In genomic region chr11:21091428-21092405, GRCm38 (mm10) we compare ENCODE assay signal across 8 mouse cellular contexts. TPM values are rescaled to one million over a fixed set of nuclear protein-coding genes. Genes with fewer than 3 reads are reported as not detected.
A peak's percentile ranks its signal among the peaks of the same experiment; 100 is the strongest.
DNase-seq lines count a peak whose midpoint lies in the region; ATAC-seq and TF ChIP-seq lines count a peak whose summit lies in the region.

No protein-coding gene starts in this region.

- no peak for TF ChIP-seq POLR2A in myocyte (IDR thresholded peaks at IDR 0.05; ENCODE audit: insufficient read length, low read depth)

- TF ChIP-seq EP300 in stomach, postnatal 0 days (optimal IDR thresholded peaks at IDR 0.05) = no peak

- peak overlapping the region; percentile 100 for H3K27ac ChIP-seq in embryonic facial prominence, embryonic 11.5 days (replicated peaks; ENCODE audit: low read depth, low read length)
- H3K27ac ChIP-seq in kidney, embryonic 14.5 days (ENCODE audit: low read depth, low read length) = peak overlapping the region; percentile 99
- peak overlapping the region; percentile 99 for H3K27ac ChIP-seq in liver, embryonic 11.5 days (ENCODE audit: low read depth, low read length)
- peak overlapping the region; percentile 99 for H3K27ac ChIP-seq in stomach, postnatal 0 days (replicated peaks)

- no peaks in the 10 kb centered on the region for H3K4me1 ChIP-seq in embryonic facial prominence, embryonic 11.5 days (ENCODE audit: control insufficient read depth, insufficient read depth, low read length)
- peaks cover 11% of the 10 kb centered on the region; the same call in 1 of the 2 replicates for H3K4me1 ChIP-seq in kidney, embryonic 14.5 days (ENCODE audit: control insufficient read depth, insufficient read depth, low read length)
- H3K4me1 ChIP-seq in liver, embryonic 11.5 days (replicated peaks; ENCODE audit: control insufficient read depth, insufficient read depth, low read length) = peaks cover 7% of the 10 kb centered on the region; the same call in 1 of the 2 replicates
- H3K4me1 ChIP-seq in stomach, postnatal 0 days (replicated peaks; ENCODE audit: control insufficient read depth, insufficient read depth) = no peaks in the 10 kb centered on the region

- peak overlapping the region; percentile 99 for H3K9ac ChIP-seq in embryonic facial prominence, embryonic 11.5 days (replicated peaks; ENCODE audit: low read length)
- peak overlapping the region; percentile 100 for H3K9ac ChIP-seq in kidney, embryonic 14.5 days (ENCODE audit: low read depth, low read length)
- H3K9ac ChIP-seq in liver, embryonic 11.5 days (ENCODE audit: low read depth, low read length) = peak overlapping the region; percentile 98
- peak overlapping the region; percentile 96 for H3K9ac ChIP-seq in stomach, postnatal 0 days (ENCODE audit: low read length)

- peak overlapping the region; percentile 25 for H3ac ChIP-seq in myocyte (ENCODE audit: control insufficient read depth, insufficient read length)

- H3K9me3 ChIP-seq in embryonic facial prominence, embryonic 11.5 days (replicated peaks; ENCODE audit: control insufficient read depth, low read length) = no peaks in the 10 kb centered on the region
- no peaks in the 10 kb centered on the region for H3K9me3 ChIP-seq in kidney, embryonic 14.5 days (ENCODE audit: control insufficient read depth, low read length)
- H3K9me3 ChIP-seq in liver, embryonic 11.5 days (ENCODE audit: control insufficient read depth, low read length) = no peaks in the 10 kb centered on the region
- H3K9me3 ChIP-seq in stomach, postnatal 0 days (ENCODE audit: control insufficient read depth, low read length) = no peaks in the 10 kb centered on the region

- H3K79me2 ChIP-seq in myocyte (ENCODE audit: control insufficient read depth, insufficient read depth) = peaks cover 40% of the 10 kb centered on the region

- ATAC-seq in embryonic facial prominence, embryonic 11.5 days (replicated peaks; ENCODE audit: insufficient number of reproducible peaks, low FRiP score, low TSS enrichment, low read depth) = peak; percentile 74
- ATAC-seq in kidney, embryonic 14.5 days (ENCODE audit: low FRiP score, low TSS enrichment) = peak; percentile 74
- peak; percentile 64 for ATAC-seq in liver, embryonic 11.5 days (replicated peaks; ENCODE audit: low FRiP score)
- ATAC-seq in stomach, postnatal 0 days (ENCODE audit: low FRiP score, low TSS enrichment) = peak; percentile 35

- under 1% methylated on average over 74 of the region's 99 CpGs for WGBS in embryonic facial prominence, embryonic 11.5 days
- WGBS in kidney, embryonic 14.5 days = under 1% methylated on average over 53 of the region's 99 CpGs
- WGBS in liver, embryonic 11.5 days = under 1% methylated on average over 99 of the region's 99 CpGs
- WGBS in stomach, postnatal 0 days = under 1% methylated on average over 58 of the region's 99 CpGs

- no peaks in the 10 kb centered on the region for H3K36me3 ChIP-seq in embryonic facial prominence, embryonic 11.5 days (replicated peaks; ENCODE audit: control insufficient read depth, insufficient read depth, low read depth, low read length)
- no peaks in the 10 kb centered on the region for H3K36me3 ChIP-seq in kidney, embryonic 14.5 days (ENCODE audit: control insufficient read depth, insufficient read depth, low read length)
- no peaks in the 10 kb centered on the region for H3K36me3 ChIP-seq in liver, embryonic 11.5 days (ENCODE audit: control insufficient read depth, insufficient read depth, low read length)
- no peaks in the 10 kb centered on the region for H3K36me3 ChIP-seq in myocyte (ENCODE audit: control insufficient read depth, insufficient read depth)
- H3K36me3 ChIP-seq in stomach, postnatal 0 days (ENCODE audit: control insufficient read depth, insufficient read depth, low read length) = no peaks in the 10 kb centered on the region

- no peaks in the 10 kb centered on the region for H3K27me3 ChIP-seq in embryonic facial prominence, embryonic 11.5 days (ENCODE audit: control insufficient read depth, insufficient read depth, low read length)
- no peaks in the 10 kb centered on the region for H3K27me3 ChIP-seq in kidney, embryonic 14.5 days (ENCODE audit: control insufficient read depth, insufficient read depth, low read length)
- no peaks in the 10 kb centered on the region for H3K27me3 ChIP-seq in liver, embryonic 11.5 days (replicated peaks; ENCODE audit: control insufficient read depth, insufficient read depth, low read length)
- H3K27me3 ChIP-seq in myocyte (ENCODE audit: control insufficient read depth, insufficient read depth, insufficient read length) = no peaks in the 10 kb centered on the region
- H3K27me3 ChIP-seq in stomach, postnatal 0 days (ENCODE audit: control insufficient read depth, insufficient read depth, low read length) = no peaks in the 10 kb centered on the region

- peak overlapping the region; percentile 93 for H3K4me3 ChIP-seq in embryonic facial prominence, embryonic 11.5 days (ENCODE audit: low read depth, low read length)
- peak overlapping the region; percentile 96 for H3K4me3 ChIP-seq in kidney, embryonic 14.5 days (ENCODE audit: low read length)
- H3K4me3 ChIP-seq in liver, embryonic 11.5 days (ENCODE audit: low read depth, low read length) = peak overlapping the region; percentile 81
- H3K4me3 ChIP-seq in myocyte = peak overlapping the region; percentile 34
- H3K4me3 ChIP-seq in stomach, postnatal 0 days (ENCODE audit: low read depth, low read length) = peak overlapping the region; percentile 96

- H3K4me2 ChIP-seq in embryonic facial prominence, embryonic 11.5 days (ENCODE audit: low read depth, low read length) = peak overlapping the region; percentile 34
- H3K4me2 ChIP-seq in kidney, embryonic 14.5 days (replicated peaks; ENCODE audit: low read depth, low read length) = peak overlapping the region; percentile 70
- H3K4me2 ChIP-seq in liver, embryonic 11.5 days = peak overlapping the region; percentile 86
- peak overlapping the region; percentile 98 for H3K4me2 ChIP-seq in myocyte (ENCODE audit: low read depth)
- peak overlapping the region; percentile 71 for H3K4me2 ChIP-seq in stomach, postnatal 0 days (replicated peaks; ENCODE audit: low read depth)

- DNase-seq in B cell, adult 2 months = peak; percentile 58 to 64
- peak; percentile 47 for DNase-seq in adrenal gland, adult 8-10 months
- peak; percentile 69 for DNase-seq in embryonic facial prominence, embryonic 11.5 days (ENCODE audit: low spot score)
- peak; percentile 72 to 77 for DNase-seq in heart, adult 18-20 months
- DNase-seq in liver, embryonic 11.5 days (ENCODE audit: low spot score) = peak; percentile 70
- peak; percentile 70 for DNase-seq in stomach, postnatal 0 days (ENCODE audit: low spot score)

- no peak for TF ChIP-seq CTCF in stomach, postnatal 0 days (IDR thresholded peaks at IDR 0.05; ENCODE audit: low read depth)

TF ChIP-seq in myocyte, 11 proteins besides CTCF, POLR2A, EP300 and RAD21:
- TF ChIP-seq MAX (IDR thresholded peaks at IDR 0.05; ENCODE audit: low read depth) (no peak), MYOG (IDR thresholded peaks at IDR 0.05; ENCODE audit: control insufficient read depth in 1 of 3, insufficient read depth in 1 of 3, insufficient read length in 2 of 3, low read depth in 2 of 3) (peak in 1 of 3 experiments; percentile 5)

RNA-seq across cellular contexts. Expression of gene Peli1, which starts 0.6 kb away (rescaled TPM):
- total RNA-seq in adrenal gland, adult 8-10 months (2022) = 10 to 100 TPM; 15.8 to 22.7 (median 17.5) TPM
- 81.2 and 86.9 TPM in 2 replicates for polyA plus RNA-seq in embryonic facial prominence, embryonic 11.5 days (2014; fragmentation: Nextera tagmentation; extraction: Ambion mirVana)
- total RNA-seq in heart, adult 18-20 months (2021) = 10 to 100 TPM; 12.7 to 17.6 TPM
- polyA plus RNA-seq in kidney, embryonic 14.5 days (2014; fragmentation: Nextera tagmentation; extraction: Ambion mirVana) = 46.2 and 59.6 TPM in 2 replicates
- 25.2 and 26.7 TPM in 2 replicates for polyA plus RNA-seq in liver, embryonic 11.5 days (2014; fragmentation: Nextera tagmentation; extraction: Ambion mirVana)
- 3.3 TPM for polyA plus RNA-seq in myocyte (2012; fragmentation: generic; extraction: Trizol)
- polyA plus RNA-seq in stomach, postnatal 0 days (2015; fragmentation: Nextera tagmentation; extraction: Ambion mirVana) = 23.8 and 25.3 TPM in 2 replicates

Comparison
In these comparisons a context has a peak if more than half of its experiments do, and no peak if none do; other contexts are left out.
1. Peak in every context shown above with its lines: DNase-seq, ATAC-seq, H3K4me3 ChIP-seq and H3K27ac ChIP-seq.
2. H3K4me2 ChIP-seq: peak in every context shown above with its lines; median percentile 98 in myocyte; 86 in liver, embryonic 11.5 days; 71 in stomach, postnatal 0 days; 70 in kidney, embryonic 14.5 days; 34 in embryonic facial prominence, embryonic 11.5 days.
3. H3K4me3 ChIP-seq: peak in every context shown above with its lines; median percentile 96 in kidney, embryonic 14.5 days; 96 in stomach, postnatal 0 days; 93 in embryonic facial prominence, embryonic 11.5 days; 81 in liver, embryonic 11.5 days; 34 in myocyte.